Mouse (Mus musculus) liver, embryonic 13.5 days (tissue): ENCODE measurements at regions not wholly inside any gene's neighbourhood (a gene's known extent, or its start where the extent isn't known, plus 50 kb on each side); places are given as distances from the start of the nearest gene placed in this dataset.

Source experiments
- ATAC-seq: fragments of 200-750 bp; cut with Nextera tagmentation; 2 replicates; pipeline ENCODE4 v1.8.0; 2017; ENCODE audit warnings: low read depth, mild to moderate bottlenecking, moderate number of reproducible peaks, moderate library complexity
- DNase-seq: peaks from one replicate; pipeline ENCODE4 v3.0.0; 2022
- H3K27ac ChIP-seq: fragments of 300-500 bp; sonication (generic); 2 replicates; pipeline ENCODE4 v1.5.1; 2015; ENCODE audit warnings: moderate library complexity, mild to moderate bottlenecking, inconsistent platforms
- H3K27me3 ChIP-seq: fragments of 300-500 bp; sonication (generic); 2 replicates; pipeline ENCODE4 v1.6.1; 2015; ENCODE audit warnings: mild to moderate bottlenecking, inconsistent platforms
- H3K36me3 ChIP-seq: fragments of 300-500 bp; sonication (generic); 2 replicates; pipeline ENCODE4 v1.6.1; 2015; ENCODE audit warnings: mild to moderate bottlenecking, inconsistent platforms
- H3K4me1 ChIP-seq: fragments of 300-500 bp; sonication (generic); replicated peaks from 2 replicates; pipeline ENCODE4 v1.6.1; 2015; ENCODE audit warnings: inconsistent platforms
- H3K4me2 ChIP-seq: fragments of 300-500 bp; sonication (generic); 2 replicates; pipeline ENCODE4 v1.6.1; 2015; ENCODE audit warnings: inconsistent platforms, mild to moderate bottlenecking, moderate library complexity
- H3K4me3 ChIP-seq: fragments of 300-500 bp; sonication (generic); replicated peaks from 2 replicates; pipeline ENCODE4 v1.5.1; 2015; ENCODE audit warnings: mild to moderate bottlenecking, inconsistent platforms
- H3K9ac ChIP-seq: fragments of 300-500 bp; sonication (generic); 2 replicates; pipeline ENCODE4 v1.6.1; 2015; ENCODE audit warnings: mild to moderate bottlenecking, inconsistent platforms
- H3K9me3 ChIP-seq: fragments of 300-500 bp; sonication (generic); replicated peaks from 2 replicates; pipeline ENCODE4 v1.6.1; 2016; ENCODE audit warnings: inconsistent platforms
- WGBS: fragments of 180-500 bp; shearing (Covaris S2); methylation state at CpG from one replicate; pipeline ENCODE4 v1.1.7; 2015; ENCODE audit not compliant: insufficient replicate concordance; 5-methylcytosine and 5-hydroxymethylcytosine counted together

DNA sequence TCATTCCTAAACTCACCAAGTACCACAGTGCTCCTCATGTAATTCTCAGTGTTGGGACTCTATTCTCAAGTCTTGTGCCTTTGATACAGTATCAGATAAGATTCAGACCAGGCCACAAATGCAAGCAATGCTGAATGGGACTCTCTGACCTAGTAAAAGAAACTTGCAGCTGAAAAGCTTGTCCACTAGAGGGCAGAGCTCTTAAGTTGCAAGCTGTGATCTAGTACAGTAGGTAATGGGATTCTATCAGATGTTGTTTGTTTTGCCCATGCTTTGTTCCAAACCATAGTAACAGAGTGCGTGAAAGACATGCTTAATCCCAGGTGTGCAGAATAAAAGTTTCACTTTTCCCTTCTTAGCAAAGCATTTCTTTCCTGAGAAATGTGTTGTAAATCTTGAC lies 383.2 kb upstream of the Chrm2 start:
- Histone ChIP-seq H3K36me3 (no peaks in the 10 kb centered on the region), H3K9ac (no peak overlapping the region), H3K9me3 (no peaks in the 10 kb centered on the region), H3K27ac (no peak overlapping the region), H3K4me2 (no peak overlapping the region), H3K4me1 (no peaks in the 10 kb centered on the region), H3K4me3 (no peak overlapping the region), H3K27me3 (no peaks in the 10 kb centered on the region)
- no peak for DNase-seq
- 25% methylated on average over 1 of the region's 1 CpGs for WGBS
- no peak for ATAC-seq

DNA sequence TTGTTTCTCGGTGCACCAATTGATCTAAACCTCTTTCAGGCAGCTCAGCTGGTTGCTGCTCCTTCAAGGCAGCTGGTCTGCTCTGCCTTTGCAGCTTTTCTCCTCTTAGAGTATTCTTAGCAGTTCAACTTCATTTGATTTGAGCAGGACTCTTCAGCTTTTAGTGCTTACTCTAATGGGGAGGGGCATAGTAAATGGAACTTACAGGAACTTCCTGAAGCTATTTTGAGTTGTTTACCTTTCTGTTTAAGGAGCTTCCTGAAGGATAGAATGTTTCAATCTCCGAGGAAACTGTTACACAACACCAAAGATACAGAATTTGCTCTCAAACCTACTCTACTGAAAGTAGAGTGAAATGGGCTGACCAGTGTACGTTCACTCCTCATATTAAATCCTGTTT lies 385.8 kb upstream of the Chrm2 start:
- Histone ChIP-seq H3K4me3 (no peak overlapping the region), H3K27ac (no peak overlapping the region), H3K27me3 (no peaks in the 10 kb centered on the region), H3K4me2 (no peak overlapping the region), H3K36me3 (no peaks in the 10 kb centered on the region), H3K9me3 (no peaks in the 10 kb centered on the region), H3K4me1 (no peaks in the 10 kb centered on the region), H3K9ac (no peak overlapping the region)
- DNase-seq, result no peak
- no peak for ATAC-seq
- WGBS, result 39% methylated on average over 3 of the region's 3 CpGs

DNA sequence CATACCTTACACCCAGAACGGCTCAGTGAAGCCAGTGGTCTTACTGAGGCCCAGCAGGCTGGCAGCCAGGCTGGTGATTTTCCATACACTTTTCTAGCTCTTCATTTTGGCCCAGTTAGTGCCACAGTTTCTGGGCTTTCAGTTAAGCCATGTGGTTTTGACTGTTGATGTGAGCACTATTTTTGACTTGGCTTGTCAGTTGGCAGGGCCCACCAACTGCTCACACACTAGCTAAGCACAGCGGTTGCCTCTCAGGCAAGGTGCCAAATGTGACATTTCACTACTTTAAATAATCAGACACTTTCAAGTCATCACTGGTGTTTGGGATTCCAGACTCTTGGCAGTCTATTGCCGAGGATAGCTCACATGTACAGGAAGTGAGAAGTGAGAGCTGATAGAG lies 399.0 kb upstream of the Chrm2 start:
- DNase-seq, result no peak
- Histone ChIP-seq H3K36me3 (no peaks in the 10 kb centered on the region), H3K4me1 (no peaks in the 10 kb centered on the region), H3K9me3 (no peaks in the 10 kb centered on the region), H3K4me2 (no peak overlapping the region), H3K27ac (no peak overlapping the region), H3K9ac (no peak overlapping the region), H3K4me3 (no peak overlapping the region), H3K27me3 (no peaks in the 10 kb centered on the region)
- no peak for ATAC-seq
- 57% methylated on average over 3 of the region's 3 CpGs for WGBS

DNA sequence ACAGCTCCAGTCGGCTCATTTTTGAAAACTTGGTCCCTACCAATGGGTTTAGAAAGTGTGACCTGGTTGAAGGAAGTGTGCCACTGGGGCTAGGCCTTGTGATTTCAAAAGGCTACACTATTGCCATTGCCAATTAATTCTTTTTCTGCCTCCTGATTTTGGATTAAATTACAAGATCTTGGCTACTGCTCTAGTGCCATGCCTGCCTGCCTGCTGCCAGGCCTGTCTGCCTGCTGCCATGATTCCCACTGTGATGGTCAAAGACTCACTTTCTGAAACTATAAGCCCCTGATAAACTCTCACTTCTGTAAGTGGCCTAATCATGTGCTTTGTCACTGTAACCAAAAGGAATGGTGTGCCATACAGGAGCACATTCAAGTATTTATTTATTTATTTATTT lies 400.4 kb upstream of the Mtpn start:
- ATAC-seq, result no peak

DNA sequence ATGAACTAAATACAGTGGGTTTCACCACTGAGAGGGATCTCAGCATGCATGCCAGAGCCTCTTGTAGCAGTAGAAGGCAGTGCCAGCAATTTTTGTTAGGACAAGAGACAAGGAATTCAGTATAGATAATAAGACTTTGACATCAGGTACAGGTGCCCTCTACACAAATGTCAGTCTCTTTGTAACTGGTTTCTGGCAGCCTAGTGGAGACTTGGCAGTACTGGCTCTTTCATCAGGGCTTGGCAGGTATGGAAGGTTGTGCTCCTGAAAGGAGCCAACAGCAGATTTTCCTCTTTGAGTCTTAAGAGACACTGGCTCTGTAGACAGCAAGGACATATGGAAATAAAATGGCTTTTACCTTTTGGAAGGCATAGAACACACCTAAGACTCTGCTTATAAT lies 384.5 kb upstream of the Mtpn start:
- no peaks in the 10 kb centered on the region for H3K9me3 ChIP-seq
- no peaks in the 10 kb centered on the region for H3K36me3 ChIP-seq
- no peaks in the 10 kb centered on the region for H3K27me3 ChIP-seq
- no peak overlapping the region for H3K27ac ChIP-seq
- H3K9ac ChIP-seq, result no peak overlapping the region
- ATAC-seq, result no peak
- no peaks in the 10 kb centered on the region for H3K4me1 ChIP-seq
- no peak for DNase-seq
- no peak overlapping the region for H3K4me3 ChIP-seq
- no peak overlapping the region for H3K4me2 ChIP-seq

More for the DNA sequence above, 400.4 kb upstream of the Mtpn start:
- no peaks in the 10 kb centered on the region for H3K27me3 ChIP-seq
- no peaks in the 10 kb centered on the region for H3K9me3 ChIP-seq
- no peak overlapping the region for H3K4me3 ChIP-seq
- H3K4me1 ChIP-seq, result no peaks in the 10 kb centered on the region
- H3K36me3 ChIP-seq, result no peaks in the 10 kb centered on the region
- H3K27ac ChIP-seq, result no peak overlapping the region
- no peak for DNase-seq
- no peak overlapping the region for H3K9ac ChIP-seq
- 51% methylated on average over 1 of the region's 1 CpGs for WGBS
- no peak overlapping the region for H3K4me2 ChIP-seq

DNA sequence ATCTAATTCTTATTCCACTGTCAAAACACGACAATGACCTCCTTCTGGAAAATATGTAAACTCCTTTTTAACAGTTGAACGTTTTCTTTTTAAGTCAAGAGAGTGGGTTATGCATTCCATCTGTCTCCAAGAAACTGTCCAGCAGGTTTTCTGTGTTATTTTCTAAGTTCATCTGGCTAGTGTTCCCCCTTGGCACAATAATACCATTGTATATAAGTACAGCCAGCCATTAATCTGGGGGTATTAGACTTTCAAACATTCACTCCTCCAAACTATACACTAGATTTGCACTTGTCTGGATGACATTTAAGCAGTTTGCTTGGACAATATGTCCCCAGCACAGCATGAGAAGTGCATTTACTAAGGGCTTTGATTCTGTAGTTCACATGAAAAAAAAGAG lies 358.3 kb upstream of the Mtpn start:
- DNase-seq (no peak), ATAC-seq (no peak)
- no peak overlapping the region for H3K4me2 ChIP-seq

DNA sequence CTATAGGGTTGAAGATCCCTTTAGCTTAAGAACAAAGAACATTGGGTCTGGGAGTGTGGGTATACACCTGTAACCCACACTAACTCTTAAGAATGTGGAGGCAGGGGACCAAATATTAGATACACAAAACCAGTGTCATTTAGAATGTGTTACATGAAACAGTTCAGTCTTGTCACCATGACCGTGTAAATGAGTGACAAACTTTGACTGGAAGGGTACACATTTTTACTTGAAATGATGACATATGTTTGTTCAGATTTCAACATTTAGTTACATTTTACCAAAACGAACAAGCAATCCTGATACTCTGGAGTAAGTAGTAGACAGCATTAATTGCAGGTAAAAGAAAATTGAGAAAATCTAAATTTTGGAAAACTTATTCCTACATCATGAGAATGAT lies 356.0 kb upstream of the Mtpn start:
- ATAC-seq, result no peak
- H3K27ac ChIP-seq, result no peak overlapping the region
- H3K27me3 ChIP-seq, result no peaks in the 10 kb centered on the region
- H3K9me3 ChIP-seq, result no peaks in the 10 kb centered on the region
- no peaks in the 10 kb centered on the region for H3K36me3 ChIP-seq
- 55% methylated on average over 2 of the region's 2 CpGs for WGBS
- DNase-seq, result no peak
- H3K9ac ChIP-seq, result no peak overlapping the region
- H3K4me2 ChIP-seq, result no peak overlapping the region
- H3K4me1 ChIP-seq, result no peaks in the 10 kb centered on the region
- no peak overlapping the region for H3K4me3 ChIP-seq

More for the DNA sequence above, 358.3 kb upstream of the Mtpn start:
- Histone ChIP-seq H3K27me3 (no peaks in the 10 kb centered on the region), H3K9ac (no peak overlapping the region), H3K9me3 (no peaks in the 10 kb centered on the region), H3K27ac (no peak overlapping the region), H3K4me1 (no peaks in the 10 kb centered on the region), H3K4me3 (no peak overlapping the region), H3K36me3 (no peaks in the 10 kb centered on the region)
- WGBS, result 47% methylated on average over 2 of the region's 2 CpGs

DNA sequence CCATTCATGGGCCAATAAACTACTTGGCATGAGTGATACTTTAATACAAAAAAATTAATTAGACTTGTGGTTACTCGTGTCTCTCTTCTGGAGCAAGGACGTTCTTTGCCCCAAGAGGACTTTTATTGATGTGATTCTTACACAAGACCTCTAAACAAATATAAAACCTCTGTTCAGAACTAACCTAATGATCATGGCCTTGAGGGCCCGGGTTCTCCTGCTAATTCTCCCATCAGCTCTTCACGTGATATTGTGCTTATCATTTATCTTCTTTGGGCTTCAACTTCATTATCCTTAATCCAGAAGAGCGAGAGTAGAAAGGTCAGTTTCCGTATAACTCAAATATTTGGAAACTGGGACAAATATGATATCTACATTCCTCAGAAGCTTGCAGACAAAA lies 335.0 kb upstream of the Mtpn start:
- WGBS, result 48% methylated on average over 6 of the region's 6 CpGs
- no peaks in the 10 kb centered on the region for H3K36me3 ChIP-seq
- no peaks in the 10 kb centered on the region for H3K9me3 ChIP-seq
- DNase-seq (no peak), ATAC-seq (no peak)
- no peak overlapping the region for H3K4me2 ChIP-seq
- no peaks in the 10 kb centered on the region for H3K4me1 ChIP-seq
- H3K4me3 ChIP-seq, result no peak overlapping the region
- H3K27ac ChIP-seq, result no peak overlapping the region
- H3K9ac ChIP-seq, result no peak overlapping the region
- no peaks in the 10 kb centered on the region for H3K27me3 ChIP-seq

DNA sequence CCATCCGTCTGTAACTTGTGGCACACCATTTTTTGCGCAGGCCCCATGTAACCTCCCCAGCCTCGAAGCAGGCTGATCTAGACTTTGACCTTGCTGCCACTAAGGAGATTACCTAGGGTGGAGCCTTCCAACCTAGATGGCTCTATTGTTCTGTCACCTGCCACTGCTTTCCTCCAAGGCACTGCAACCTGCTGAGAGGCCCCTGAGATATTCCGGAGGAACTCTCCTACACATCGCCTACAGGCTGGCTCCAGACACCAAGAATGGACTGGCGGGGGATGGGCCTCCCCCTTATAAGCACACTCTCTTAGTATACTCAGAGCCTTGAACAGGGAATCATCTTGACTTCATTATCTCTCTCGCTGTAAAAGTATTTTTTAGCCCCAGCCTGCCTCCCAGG lies 331.7 kb upstream of the Mtpn start:
- no peak for DNase-seq
- H3K4me2 ChIP-seq, result no peak overlapping the region
- H3K9ac ChIP-seq, result no peak overlapping the region
- no peak for ATAC-seq
- H3K36me3 ChIP-seq, result no peaks in the 10 kb centered on the region
- no peaks in the 10 kb centered on the region for H3K4me1 ChIP-seq
- H3K27ac ChIP-seq, result no peak overlapping the region
- H3K27me3 ChIP-seq, result no peaks in the 10 kb centered on the region
- H3K4me3 ChIP-seq, result no peak overlapping the region
- H3K9me3 ChIP-seq, result no peaks in the 10 kb centered on the region
- 60% methylated on average over 7 of the region's 7 CpGs for WGBS

DNA sequence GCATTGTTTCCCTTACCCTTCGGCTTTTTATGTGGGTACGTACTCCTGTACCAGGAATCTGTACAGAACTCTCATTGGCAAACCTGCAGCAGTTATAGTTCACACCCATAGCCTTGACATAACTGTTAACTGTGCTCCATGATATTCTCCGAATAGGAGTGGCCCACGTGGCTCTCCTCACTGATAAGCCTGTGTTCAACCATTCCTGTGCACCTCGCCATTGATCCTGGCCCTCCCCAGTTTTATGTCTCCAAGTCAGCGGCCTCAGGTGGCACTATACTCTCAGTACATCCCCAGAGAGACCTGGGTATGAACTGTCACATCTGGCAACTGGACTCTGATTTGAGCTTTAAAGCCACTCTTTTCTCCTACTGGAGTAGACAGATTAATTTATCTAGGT lies 324.5 kb upstream of the Mtpn start:
- DNase-seq (no peak), ATAC-seq (no peak)
- no peaks in the 10 kb centered on the region for H3K36me3 ChIP-seq
- H3K27ac ChIP-seq, result no peak overlapping the region
- H3K9ac ChIP-seq, result no peak overlapping the region
- no peak overlapping the region for H3K4me3 ChIP-seq
- no peak overlapping the region for H3K4me2 ChIP-seq
- 62% methylated on average over 6 of the region's 6 CpGs for WGBS
- H3K27me3 ChIP-seq, result no peaks in the 10 kb centered on the region
- H3K4me1 ChIP-seq, result no peaks in the 10 kb centered on the region
- H3K9me3 ChIP-seq, result no peaks in the 10 kb centered on the region

DNA sequence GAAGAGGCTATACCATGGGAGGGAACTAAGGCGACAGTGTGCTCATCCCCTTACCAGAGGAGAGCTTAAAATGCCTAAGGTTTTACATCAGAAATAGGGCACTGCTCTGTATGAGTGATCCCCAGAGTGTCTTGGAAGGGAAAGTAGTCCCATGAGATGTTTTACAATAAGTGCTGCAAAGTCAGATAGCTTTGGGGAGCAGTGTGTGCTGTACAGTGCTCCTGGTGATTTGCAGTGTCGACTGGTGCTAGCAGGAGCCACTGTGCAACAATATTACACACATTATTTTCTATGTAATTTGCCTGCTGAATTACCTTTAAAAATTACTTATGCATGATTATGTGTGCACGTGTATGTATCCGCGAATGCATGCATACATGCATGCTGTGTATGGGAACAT lies 314.3 kb upstream of the Mtpn start:
- 68% methylated on average over 5 of the region's 5 CpGs for WGBS
- no peak overlapping the region for H3K27ac ChIP-seq
- no peaks in the 10 kb centered on the region for H3K9me3 ChIP-seq
- H3K4me3 ChIP-seq, result no peak overlapping the region
- DNase-seq (no peak), ATAC-seq (no peak)
- no peaks in the 10 kb centered on the region for H3K27me3 ChIP-seq
- H3K4me1 ChIP-seq, result no peaks in the 10 kb centered on the region
- H3K36me3 ChIP-seq, result no peaks in the 10 kb centered on the region
- no peak overlapping the region for H3K4me2 ChIP-seq
- H3K9ac ChIP-seq, result no peak overlapping the region

DNA sequence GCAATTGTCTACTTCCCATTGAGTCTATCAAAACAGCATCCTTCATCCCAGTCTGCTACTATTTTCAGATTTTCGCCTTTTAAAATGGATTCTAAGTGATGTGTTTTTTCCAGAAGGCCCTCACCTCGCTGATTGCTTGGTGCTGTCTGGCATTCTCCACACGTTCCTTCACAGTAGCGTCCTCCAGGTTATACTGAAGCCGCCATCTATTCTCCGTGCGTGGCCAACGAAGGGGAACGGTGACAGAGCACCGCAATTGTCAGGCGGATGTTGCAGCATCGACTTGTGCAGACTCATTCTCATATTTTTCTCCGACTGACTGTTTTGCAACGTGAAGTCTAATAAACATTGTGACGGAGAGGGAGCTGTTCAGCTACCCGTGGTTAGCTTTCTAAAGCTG lies 277.0 kb upstream of the Mtpn start:
- DNase-seq, result no peak
- Histone ChIP-seq H3K27me3 (no peaks in the 10 kb centered on the region), H3K4me2 (no peak overlapping the region), H3K9me3 (no peaks in the 10 kb centered on the region), H3K4me1 (no peaks in the 10 kb centered on the region), H3K27ac (no peak overlapping the region), H3K36me3 (no peaks in the 10 kb centered on the region), H3K4me3 (no peak overlapping the region), H3K9ac (no peak overlapping the region)
- WGBS, result 72% methylated on average over 16 of the region's 16 CpGs
- ATAC-seq, result no peak

DNA sequence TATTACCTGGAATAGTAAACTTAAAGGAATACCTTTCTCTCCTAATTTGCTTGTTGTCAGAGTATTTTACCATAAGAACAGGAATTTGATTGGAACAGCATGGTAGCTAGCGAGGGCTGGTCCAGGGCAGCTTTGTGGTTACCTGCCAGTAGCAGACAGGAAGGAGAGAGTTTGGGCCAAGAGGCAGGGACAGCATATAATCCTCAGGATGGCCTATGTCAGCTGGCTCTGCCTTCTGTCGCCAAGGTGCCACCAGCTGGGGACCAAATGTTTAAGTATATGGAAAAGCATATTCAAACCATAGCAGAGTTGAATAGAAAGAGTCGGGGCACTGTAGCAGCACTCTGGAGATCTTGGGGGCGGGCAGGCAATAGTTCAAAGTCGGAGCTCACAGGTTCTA lies 274.8 kb upstream of the Mtpn start:
- H3K36me3 ChIP-seq, result no peaks in the 10 kb centered on the region

More for the DNA sequence above, 274.8 kb upstream of the Mtpn start:
- DNase-seq (no peak), ATAC-seq (no peak)
- no peak overlapping the region for H3K4me2 ChIP-seq
- no peak overlapping the region for H3K9ac ChIP-seq
- no peaks in the 10 kb centered on the region for H3K4me1 ChIP-seq
- no peak overlapping the region for H3K27ac ChIP-seq
- WGBS, result 47% methylated on average over 5 of the region's 5 CpGs
- H3K27me3 ChIP-seq, result no peaks in the 10 kb centered on the region
- H3K9me3 ChIP-seq, result no peaks in the 10 kb centered on the region
- H3K4me3 ChIP-seq, result no peak overlapping the region
